Mouse (Mus musculus) T-cell, adult 2 months (primary cell): ENCODE measurements around the gene Gm45902.

Source experiments
- DNase-seq: peaks from one replicate; pipeline ENCODE4 v3.0.0; 2022; ENCODE audit warnings: low spot score

The Gm45902 gene

DNA sequence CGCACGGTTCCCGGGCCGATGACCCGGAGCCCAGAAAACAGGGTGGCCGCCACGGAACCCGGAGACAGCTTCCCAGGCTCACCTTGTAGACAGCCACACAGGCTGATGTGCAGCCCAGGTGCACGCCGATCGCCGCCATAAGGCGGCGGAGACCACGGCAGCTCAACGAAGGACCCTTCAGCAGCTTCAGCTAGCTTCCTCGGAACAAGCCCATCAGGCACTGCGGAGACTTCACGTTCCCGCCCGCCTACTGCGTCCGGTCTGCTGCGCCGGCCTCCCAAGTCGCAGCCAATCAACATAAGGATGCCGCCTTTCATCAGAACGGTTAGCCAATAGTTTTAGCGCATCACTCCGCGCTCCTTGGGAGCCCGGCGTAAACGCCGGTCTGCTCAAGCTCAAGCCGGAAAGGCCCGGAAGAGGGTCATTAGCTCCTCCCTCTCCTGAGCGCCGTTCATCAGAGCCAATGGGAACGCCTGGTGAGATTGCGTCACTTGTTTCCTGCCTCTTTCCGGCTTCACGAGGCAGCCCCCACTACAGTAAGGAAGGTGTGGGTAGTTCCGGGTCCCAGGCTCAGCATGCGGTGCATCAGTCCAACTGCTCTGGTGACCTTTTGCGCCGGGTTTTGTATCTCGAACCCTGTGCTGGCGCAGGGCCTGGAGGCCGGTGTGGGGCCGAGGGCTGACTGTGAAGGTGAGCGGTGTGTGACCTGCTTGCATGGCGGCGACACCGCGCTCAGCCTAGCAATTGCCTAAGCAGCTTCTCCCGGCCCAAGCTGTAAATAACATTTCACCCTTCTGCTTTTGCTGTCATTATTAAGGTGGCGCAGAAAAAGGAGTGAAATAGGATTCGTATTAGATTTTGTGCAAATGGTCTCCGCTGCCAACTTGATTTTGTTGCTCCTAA is at the start of gene Gm45902, which contains the start of the genes Hspa14 and Cdnf:
Gm45902 (minus strand) TSS at position 239 of the 903 bp plus-strand sequence.
Hspa14 (minus strand) TSS at position 263 of the 903 bp plus-strand sequence.
Cdnf (plus strand) TSS at position 479 of the 903 bp plus-strand sequence.
- DNase-seq = peak; percentile 98

DNA sequence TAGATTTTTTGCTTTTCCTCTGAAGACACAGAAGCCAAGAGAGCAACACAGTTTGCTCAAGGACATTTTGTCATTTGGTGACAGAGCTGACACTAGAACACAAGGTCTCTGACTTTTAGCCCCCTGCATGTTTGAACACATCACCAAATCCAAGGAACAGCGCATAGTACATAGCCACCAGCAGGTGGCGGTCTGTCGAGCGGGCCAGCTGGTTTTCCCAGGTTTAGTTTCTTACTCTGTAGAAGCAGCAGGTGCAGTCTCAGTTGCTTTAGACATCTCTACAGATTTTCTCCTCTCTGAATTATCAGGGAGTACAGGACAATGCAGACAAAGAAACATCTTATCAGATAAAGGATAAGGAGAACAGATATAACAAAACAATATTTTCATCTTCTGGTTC is 34.0 kb upstream of the Gm45902 start:
- DNase-seq = peak; percentile 66

DNA sequence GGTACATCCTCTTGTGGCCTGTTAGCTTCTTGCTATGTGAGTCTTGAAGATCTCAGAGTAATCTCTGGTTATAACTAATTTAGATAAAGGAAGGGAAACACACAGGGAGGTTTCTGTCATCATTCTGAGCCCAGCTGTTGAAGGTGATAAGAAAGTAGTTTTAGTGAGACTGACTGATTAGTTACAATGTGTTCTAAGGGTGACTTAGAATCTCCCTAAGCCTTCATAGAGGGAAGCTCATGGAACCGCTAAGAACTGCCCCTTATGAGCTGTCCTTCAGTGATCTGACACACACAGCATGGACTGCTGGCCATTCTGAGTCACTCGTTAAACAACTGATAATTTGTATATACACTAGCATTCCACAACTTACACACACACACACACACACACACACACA is 33.5 kb upstream of the Gm45902 start:
- DNase-seq = no peak

DNA sequence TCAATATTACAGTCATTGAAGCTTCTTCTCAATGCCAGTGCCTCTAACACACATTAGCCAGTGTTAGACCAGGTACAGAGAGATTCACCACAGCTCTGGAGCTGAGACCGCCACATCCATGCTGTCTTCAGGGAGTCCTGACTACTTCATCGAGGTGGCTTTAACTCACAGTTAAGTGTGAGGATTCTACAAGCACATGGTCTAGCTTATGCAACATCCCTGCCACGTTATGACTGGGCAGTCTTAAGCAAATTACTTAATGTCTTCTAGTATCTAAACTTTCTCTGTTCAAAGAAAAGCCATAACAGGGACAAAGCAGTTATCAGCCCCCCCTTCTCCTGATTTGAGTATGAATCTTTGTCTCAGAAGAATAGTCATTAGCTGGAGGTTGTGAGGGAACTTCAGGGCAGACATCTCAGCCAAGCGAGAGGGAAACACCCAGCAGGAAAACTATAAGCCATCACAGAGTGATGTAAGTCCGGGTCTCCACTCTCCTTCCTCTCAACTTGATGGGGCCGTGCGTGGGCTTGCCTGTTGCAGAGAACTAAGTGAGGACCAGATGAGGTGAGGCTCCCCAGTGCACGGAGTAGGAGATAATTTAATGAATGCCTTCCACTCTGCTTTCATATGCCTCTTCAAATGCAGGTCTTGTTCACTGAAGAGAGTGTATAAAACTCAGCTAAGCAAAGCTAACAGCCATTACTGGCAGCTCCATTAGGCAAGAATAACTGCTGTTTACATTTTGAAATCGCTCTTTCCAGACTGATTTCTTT is 28.9 kb upstream of the Gm45902 start:
- DNase-seq = no peak

DNA sequence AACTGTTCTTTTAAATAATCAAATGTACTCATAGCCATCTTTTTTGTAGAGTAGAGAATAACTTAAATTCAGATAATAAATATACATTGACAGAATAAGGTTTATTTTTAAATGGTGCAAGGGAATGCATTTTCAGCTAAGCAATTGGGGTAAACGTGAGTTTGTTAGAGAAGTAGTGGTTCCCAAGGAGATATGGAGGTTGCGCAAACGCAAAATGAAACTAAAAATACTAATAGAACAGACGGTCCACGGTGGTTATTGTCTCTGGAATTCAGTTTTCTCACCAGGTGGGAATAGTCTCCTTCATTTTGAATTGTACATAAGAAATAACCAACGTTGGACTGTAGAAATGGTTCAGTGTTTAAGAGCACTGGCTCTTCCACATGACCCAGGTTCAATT is 13.7 kb upstream of the Gm45902 start:
- DNase-seq = no peak

DNA sequence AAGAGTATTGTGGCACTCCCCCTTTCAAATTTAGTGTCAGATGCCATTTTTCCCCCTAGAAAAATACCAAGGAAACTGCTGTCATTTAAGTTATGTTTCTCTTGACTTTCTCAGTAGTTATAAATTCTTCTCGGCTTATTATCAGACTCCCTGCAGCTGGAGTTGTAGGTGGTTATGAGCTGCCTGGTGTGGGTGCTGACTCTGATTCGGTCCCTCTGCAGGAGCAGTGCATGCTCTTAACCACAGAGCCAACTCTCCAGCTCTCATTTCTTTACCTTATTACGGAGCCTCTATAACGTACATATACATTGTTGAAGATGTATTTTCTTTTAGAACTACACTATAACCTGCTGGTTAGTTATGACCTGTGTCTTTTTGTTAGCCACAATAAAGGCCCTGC is 10.0 kb upstream of the Gm45902 start:
- no peak for DNase-seq

DNA sequence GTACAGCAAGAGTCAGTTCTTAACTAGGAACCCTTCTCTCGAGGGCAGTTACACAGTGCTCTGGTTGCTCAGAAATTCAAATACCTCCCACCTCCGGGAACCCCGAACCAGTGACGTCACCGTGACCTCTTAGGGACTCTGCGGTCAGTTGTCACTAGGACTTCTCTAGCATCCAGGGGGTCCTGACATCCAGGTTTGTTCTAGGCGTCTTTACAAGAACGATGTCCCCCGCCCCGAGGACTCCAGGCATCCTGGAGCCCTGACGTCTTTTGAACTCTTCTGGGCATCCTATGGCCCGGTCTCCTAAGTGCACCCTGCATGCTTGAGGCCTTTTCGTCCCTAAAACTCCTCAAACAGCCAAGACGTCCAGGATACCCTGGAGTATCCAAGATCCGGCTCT is 514 bp downstream of the Gm45902 start:
- peak; percentile 24 for DNase-seq

DNA sequence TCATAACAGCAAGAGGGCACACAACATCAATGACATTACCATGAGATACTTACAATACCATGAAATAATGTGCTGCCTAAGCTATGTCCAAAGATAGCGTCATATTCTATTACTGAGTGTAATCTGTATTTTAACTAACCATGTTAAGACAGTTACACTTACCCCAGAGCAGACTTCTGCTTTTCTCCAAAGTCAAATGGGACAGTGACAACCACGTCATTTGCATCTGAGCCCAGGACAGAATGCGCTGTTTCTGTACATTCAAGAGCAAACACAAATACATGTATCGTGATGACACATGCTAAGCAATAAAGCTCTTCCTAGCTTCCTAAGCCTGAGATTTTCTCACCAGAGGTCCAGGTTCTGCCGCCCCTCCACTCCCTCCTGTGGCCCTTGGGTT is 11.7 kb downstream of the Gm45902 start:
- DNase-seq = no peak

DNA sequence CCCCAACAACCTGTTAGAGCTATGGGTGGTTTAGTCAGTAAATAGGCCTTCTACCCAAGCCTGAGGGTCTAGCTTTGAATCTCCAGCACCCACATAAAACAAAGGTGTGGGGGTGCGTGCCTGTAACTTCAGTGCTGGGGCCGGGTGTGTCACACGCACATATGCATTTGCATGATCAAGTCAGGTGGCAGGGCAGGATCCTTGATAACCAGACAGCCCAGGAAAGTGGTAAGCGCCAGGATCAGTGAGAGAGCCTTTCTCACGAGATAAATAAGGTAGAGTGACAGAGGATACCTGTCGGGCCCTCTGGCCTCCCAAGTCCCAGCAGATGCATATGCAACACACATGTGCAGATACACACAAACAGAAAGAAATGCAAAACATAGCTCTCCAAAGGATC is 13.0 kb downstream of the Gm45902 start:
- no peak for DNase-seq

DNA sequence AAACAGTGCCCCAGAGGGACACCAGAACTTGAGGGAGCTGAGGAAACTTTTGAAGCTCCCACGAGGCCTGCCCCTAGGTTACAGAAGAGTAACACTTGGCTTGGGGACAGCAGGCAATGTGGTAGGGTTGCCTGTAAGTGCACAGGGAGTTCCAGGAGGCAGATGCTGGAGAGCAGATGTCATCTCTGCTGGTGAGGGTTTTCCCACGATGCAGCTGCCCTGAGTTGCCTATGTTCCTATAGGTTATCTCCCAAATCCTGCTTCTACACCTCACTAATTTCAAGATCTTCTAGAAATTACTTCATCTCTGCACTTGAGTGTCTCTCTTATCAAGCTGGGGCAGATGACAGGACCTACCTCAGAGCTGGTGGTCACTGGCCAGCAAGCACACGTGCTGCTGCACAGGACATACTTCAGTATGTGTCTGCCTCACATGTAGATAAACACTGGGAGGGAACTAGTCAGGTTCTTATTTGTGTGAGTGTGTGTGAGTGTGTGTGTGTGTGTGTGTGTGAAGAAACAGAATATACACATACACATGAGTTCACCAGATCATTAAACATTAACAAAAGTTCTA is 18.7 kb downstream of the Gm45902 start:
- no peak for DNase-seq

DNA sequence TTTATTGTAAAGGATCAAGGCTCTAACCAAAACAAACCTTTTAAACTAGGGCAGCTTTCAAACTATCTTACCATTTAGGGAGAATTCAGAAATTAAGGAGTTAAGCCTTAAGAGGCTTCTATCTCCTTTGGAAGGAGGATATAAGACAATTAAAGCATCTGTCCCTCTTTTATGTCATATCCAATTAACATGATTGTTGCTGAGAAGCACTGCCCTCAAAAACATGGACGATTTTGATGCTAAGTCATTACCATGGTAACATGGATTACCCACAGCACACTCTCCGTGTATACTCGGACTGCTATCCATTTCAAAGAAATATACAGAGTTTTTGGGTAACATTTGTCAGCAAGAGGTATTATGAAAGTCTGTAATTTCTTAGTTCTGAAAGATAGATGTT is 22.8 kb downstream of the Gm45902 start:
- DNase-seq = no peak

DNA sequence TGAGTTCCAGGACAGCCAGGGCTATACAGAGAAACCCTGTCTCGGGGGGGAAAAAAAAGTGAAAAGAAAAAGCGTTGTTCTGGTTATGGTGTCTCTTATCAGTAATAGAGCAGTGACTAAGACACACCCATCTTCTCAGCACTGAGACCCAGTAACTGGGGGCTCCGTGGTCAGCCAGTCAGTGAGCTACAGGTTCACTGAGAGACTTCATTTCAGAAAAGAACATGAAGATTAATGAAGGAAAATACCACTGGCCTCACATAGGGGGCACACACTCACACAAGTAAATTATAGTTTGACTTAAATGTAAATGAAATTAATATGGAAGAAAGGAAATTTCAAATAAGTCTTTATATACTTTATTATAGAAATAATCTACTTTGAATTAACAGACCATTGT is 32.4 kb downstream of the Gm45902 start:
- no peak for DNase-seq

DNA sequence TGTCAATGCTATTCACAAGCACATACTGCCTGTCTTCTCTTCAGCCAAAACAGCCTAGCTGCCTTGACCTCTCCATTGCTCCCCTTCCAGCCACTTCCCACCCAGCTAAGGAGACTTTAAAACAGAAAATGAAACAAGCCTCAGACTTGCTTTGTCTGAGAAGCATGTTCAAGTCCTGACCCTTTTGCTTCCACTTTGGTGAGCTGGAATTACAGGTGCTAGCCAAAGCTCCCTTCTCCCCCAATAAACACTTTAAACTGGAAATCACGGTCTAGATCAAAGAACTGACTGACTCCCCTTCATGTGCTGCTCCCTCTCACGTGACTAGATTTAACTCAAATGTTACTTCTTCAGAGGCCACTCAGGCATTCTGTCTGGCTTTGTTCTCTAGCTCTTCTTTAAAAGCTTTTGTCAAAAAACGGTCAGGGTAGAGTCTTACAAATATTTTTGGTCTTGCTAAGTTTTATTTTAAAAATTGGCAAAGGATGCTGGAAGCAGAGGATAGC is 36.8 kb downstream of the Gm45902 start:
- DNase-seq = peak; percentile 10

DNA sequence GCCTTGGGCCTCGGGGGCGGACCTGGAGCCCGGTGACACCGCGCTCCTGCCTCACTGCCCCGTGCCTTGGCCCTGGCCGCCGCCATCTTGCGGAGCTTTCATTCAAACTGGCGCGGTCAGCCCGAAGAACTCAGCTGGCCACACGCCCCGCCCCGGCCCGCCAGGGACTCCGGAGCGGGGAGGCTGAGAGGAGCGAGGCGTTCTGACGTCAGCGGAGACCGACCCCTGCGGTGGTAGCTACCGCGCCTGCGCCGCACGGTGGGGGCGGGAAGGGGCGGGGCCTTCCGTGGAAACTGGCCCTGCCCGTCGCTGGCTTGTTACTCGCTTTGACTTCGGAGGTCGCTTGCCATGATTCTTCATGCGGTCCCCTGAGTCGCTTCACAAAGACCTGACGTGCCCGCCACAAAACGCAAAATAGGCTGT is 37.7 kb downstream of the Gm45902 start, which contains the start of gene Suv39h2:
Suv39h2 (minus strand) TSS at position 171 of the 423 bp plus-strand sequence.
- peak; percentile 96 for DNase-seq

DNA sequence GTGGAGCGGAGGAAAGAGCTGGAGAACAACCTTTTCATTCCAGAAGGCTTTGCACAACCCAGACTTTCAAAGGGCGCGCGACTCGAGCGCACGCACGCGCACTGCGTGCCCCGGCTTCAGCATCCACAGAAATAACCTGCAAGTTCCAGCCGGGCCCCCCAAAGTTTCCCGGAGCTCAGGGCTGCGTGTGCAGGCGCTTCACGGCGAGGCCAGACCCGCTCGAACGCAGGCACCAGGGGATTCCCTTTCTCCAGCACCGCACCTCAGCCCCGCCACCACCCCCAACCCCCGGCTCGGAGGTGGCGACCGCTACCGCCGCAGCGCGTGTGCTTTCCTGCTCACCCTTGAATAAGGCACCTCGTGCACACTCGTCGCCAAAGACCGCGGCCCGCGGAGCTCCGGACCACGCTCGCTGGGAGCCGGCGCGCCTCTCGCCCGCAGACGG is 38.2 kb downstream of the Gm45902 start:
- peak; percentile 60 for DNase-seq

DNA sequence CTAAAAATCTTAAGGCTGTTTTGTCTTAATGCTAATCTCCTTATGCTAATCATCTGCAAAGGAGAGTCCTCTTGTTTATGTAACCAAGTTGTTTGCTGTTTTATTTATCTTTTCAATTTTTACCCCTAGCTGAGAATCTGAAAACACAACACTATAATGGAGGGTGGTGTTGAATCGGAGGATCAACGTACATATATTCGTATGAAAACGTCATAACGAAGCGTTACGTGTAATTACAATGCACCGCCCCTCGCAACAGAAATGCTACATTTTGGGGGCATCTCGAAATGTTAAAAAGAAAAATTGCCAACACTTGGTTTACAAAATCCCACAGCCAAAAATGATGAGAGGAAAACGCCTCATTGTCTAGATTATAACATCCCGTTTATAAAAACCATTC is 38.7 kb downstream of the Gm45902 start:
- peak; percentile 6 for DNase-seq

DNA sequence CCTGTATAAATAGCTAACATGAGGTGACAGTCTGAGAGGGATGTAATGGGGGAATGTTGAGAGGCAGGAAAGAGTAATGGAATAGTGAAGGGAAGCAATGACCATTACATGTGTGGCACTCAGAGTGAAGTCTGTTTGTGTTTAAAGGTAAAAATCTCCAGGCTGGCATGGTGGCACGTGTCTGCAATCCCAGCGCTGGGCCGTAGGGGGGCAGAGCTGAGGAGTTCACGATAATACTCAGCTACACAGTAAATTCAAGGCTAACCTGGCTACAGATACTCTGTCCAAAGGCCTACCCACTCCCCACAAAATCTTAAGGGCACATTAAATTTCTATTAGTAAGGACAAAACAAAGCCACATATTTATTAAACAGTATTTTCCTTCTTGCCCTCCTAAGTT is 56.0 kb downstream of the Gm45902 start:
- DNase-seq = no peak
